Mouse (Mus musculus) lung, embryonic 16.5 days (tissue): ENCODE measurements around the gene Pdyn. TPM values are rescaled to one million over a fixed set of nuclear protein-coding genes. Genes with fewer than 3 reads are reported as not detected.

ENCODE experiments used
- ATAC-seq: fragments of 200-750 bp; cut with Nextera tagmentation; 2 replicates; pipeline ENCODE4 v1.8.0; 2017; ENCODE audit warnings: low read depth, mild to moderate bottlenecking, moderate library complexity
- H3K27ac ChIP-seq: fragments of 300-500 bp; sonication (generic); 2 replicates; pipeline ENCODE4 v1.5.1; 2014; ENCODE audit warnings: mild to moderate bottlenecking, control low read depth, low read length
- H3K27me3 ChIP-seq: fragments of 300-500 bp; sonication (generic); 2 replicates; pipeline ENCODE4 v1.6.1; 2014; ENCODE audit warnings: low read depth, low read length, mixed read lengths; ENCODE audit not compliant: control insufficient read depth, insufficient read depth
- H3K36me3 ChIP-seq: fragments of 300-500 bp; sonication (generic); 2 replicates; pipeline ENCODE4 v1.6.1; 2014; ENCODE audit warnings: low read length; ENCODE audit not compliant: control insufficient read depth, insufficient read depth
- H3K4me1 ChIP-seq: fragments of 300-500 bp; sonication (generic); replicated peaks from 2 replicates; pipeline ENCODE4 v1.6.1; 2014; ENCODE audit warnings: low read length, mixed read lengths; ENCODE audit not compliant: control insufficient read depth, insufficient read depth
- H3K4me2 ChIP-seq: fragments of 300-500 bp; sonication (generic); 2 replicates; pipeline ENCODE4 v1.6.1; 2014; ENCODE audit warnings: low read depth, low read length, control low read depth
- H3K4me3 ChIP-seq: fragments of 300-500 bp; sonication (generic); 2 replicates; pipeline ENCODE4 v1.5.1; 2014; ENCODE audit warnings: mild to moderate bottlenecking, low read length, control low read depth
- H3K9ac ChIP-seq: fragments of 300-500 bp; sonication (generic); 2 replicates; pipeline ENCODE4 v1.6.1; 2014; ENCODE audit warnings: low read length, control low read depth
- H3K9me3 ChIP-seq: fragments of 300-500 bp; sonication (generic); 2 replicates; pipeline ENCODE4 v1.6.1; 2016; ENCODE audit warnings: low read length; ENCODE audit not compliant: control insufficient read depth
- WGBS: fragments of 180-500 bp; shearing (Covaris S2); extraction: QIAGEN DNeasy Blood & Tissue Kit; methylation state at CpG from one replicate; pipeline ENCODE4 v1.1.7; 2014; 5-methylcytosine and 5-hydroxymethylcytosine counted together
- polyA plus RNA-seq: library from polyadenylated mRNA; unstranded; fragments of >200 nt; fragmentation: Nextera tagmentation; extraction: Ambion mirVana; gene quantifications from 2 replicates; pipeline ENCODE4 v1.2.1, GENCODE M21; 2015

Pdyn gene
- polyA plus RNA-seq, 1 experiment from 2014 or later = not detected

GRCm38 (mm10) chr2:129692694-129693093, 7.0 kb downstream of the Pdyn start:
- ATAC-seq = no peak
- Histone ChIP-seq H3K27me3 (no peaks in the 10 kb centered on the region), H3K4me3 (no peak overlapping the region), H3K9me3 (no peaks in the 10 kb centered on the region), H3K27ac (no peak overlapping the region), H3K4me2 (no peak overlapping the region), H3K36me3 (no peaks in the 10 kb centered on the region), H3K4me1 (no peaks in the 10 kb centered on the region), H3K9ac (no peak overlapping the region)
- WGBS = 79% methylated on average over 8 of the region's 8 CpGs

- Histone ChIP-seq H3K4me1 (no peaks in the 10 kb centered on the region), H3K27me3 (no peaks in the 10 kb centered on the region), H3K4me3 (no peak overlapping the region), H3K4me2 (no peak overlapping the region), H3K36me3 (no peaks in the 10 kb centered on the region), H3K27ac (no peak overlapping the region), H3K9me3 (no peaks in the 10 kb centered on the region), H3K9ac (no peak overlapping the region)
- WGBS = 80% methylated on average over 7 of the region's 7 CpGs
- no peak for ATAC-seq
These were observed 9.9 kb downstream of the Pdyn start for GRCm38 (mm10) chr2:129689694-129690093.

DNA sequence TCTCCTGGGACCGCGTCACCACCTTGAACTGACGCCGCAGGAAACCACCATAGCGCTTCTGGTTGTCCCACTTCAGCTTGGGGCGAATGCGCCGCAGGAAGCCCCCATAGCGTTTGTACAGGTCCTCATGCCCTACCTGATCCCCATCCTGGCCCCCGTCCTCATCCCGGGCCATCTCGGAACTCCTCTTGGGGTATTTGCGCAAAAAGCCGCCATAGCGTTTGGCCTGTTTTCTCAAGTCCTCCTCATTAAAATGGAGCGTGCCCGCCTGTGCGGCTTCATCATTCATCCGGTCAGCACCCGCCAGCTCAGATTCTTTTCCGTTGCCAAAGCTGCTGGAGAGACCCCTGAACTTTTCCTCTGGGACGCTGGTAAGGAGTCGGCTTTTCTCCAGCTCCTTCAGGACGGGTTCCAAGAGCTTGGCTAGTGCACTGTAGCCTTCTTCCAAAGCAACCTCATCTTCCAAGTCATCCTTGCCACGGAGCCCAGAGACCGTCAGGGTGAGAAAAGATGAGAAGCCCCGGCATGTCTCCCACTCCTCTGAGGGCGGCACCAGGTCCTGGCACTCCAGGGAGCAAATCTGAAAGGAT, 11.5 kb downstream of the Pdyn start:
- no peaks in the 10 kb centered on the region for H3K36me3 ChIP-seq
- no peak overlapping the region for H3K4me2 ChIP-seq
- H3K9me3 ChIP-seq = no peaks in the 10 kb centered on the region
- no peak for ATAC-seq
- 87% methylated on average over 28 of the region's 28 CpGs for WGBS
- H3K9ac ChIP-seq = no peak overlapping the region
- no peak overlapping the region for H3K27ac ChIP-seq
- no peaks in the 10 kb centered on the region for H3K27me3 ChIP-seq
- no peak overlapping the region for H3K4me3 ChIP-seq
- peaks cover 7% of the 10 kb centered on the region for H3K4me1 ChIP-seq

DNA sequence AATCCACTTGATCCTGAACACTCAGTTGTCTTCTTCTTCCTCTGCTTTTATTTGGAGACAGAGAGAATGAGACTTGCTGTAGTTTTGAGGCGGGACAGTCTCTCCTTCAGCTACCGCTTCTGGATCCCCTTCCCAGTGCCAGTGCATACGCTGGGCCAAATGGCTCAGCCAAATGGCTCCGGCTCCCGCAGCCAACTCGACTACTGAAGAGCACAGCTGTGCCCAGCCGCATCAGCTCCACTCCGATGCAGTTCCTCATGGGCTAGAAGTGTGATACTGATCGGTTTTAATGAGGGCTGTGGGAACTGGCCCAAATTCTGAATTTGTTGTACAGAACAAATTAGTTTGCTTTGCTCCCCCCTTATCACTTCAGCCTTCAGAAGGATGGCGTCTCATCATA, 12.7 kb downstream of the Pdyn start:
- no peak overlapping the region for H3K9ac ChIP-seq
- H3K4me1 ChIP-seq = peaks cover 7% of the 10 kb centered on the region
- no peak for ATAC-seq
- H3K9me3 ChIP-seq = no peaks in the 10 kb centered on the region
- 29% methylated on average over 10 of the region's 10 CpGs for WGBS
- no peaks in the 10 kb centered on the region for H3K36me3 ChIP-seq
- no peak overlapping the region for H3K4me2 ChIP-seq
- no peak overlapping the region for H3K27ac ChIP-seq
- no peaks in the 10 kb centered on the region for H3K27me3 ChIP-seq
- H3K4me3 ChIP-seq = no peak overlapping the region

GRCm38 (mm10) chr2:129684014-129684413, 15.6 kb downstream of the Pdyn start:
- Histone ChIP-seq H3K9ac (no peak overlapping the region), H3K9me3 (no peaks in the 10 kb centered on the region), H3K27me3 (no peaks in the 10 kb centered on the region), H3K4me3 (no peak overlapping the region), H3K27ac (no peak overlapping the region), H3K4me2 (no peak overlapping the region), H3K36me3 (no peaks in the 10 kb centered on the region), H3K4me1 (peaks cover 7% of the 10 kb centered on the region)
- peak; percentile 92 for ATAC-seq
- 48% methylated on average over 4 of the region's 4 CpGs for WGBS

- Histone ChIP-seq H3K27ac (no peak overlapping the region), H3K9me3 (no peaks in the 10 kb centered on the region), H3K36me3 (no peaks in the 10 kb centered on the region), H3K4me1 (peaks cover 7% of the 10 kb centered on the region), H3K27me3 (no peaks in the 10 kb centered on the region), H3K4me2 (no peak overlapping the region), H3K9ac (no peak overlapping the region), H3K4me3 (no peak overlapping the region)
- no peak for ATAC-seq
- 81% methylated on average over 3 of the region's 3 CpGs for WGBS
These were observed 19.4 kb downstream of the Pdyn start for GRCm38 (mm10) chr2:129680236-129680635.

DNA sequence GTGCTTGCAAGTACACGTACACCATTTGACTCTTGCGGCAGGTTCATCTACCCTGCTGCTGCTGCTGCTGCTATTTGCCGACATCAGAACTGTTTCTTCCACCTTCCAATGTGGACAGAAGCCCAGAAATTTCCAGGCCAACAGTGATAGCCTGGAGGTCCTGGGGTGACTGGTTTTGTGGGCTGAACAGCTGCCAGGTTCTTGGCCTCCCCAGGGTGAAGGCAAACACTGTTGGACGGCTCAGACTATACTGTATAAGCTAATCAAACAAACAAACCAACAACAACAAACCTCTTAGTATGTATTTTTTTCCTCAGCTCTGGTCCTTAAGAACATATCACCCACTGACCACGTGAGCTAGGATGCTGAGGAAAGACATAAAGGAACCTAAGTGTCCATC, 20.6 kb downstream of the Pdyn start:
- WGBS = 69% methylated on average over 5 of the region's 5 CpGs
- no peaks in the 10 kb centered on the region for H3K9me3 ChIP-seq
- peaks cover 3% of the 10 kb centered on the region; the same call in 1 of the 2 replicates for H3K4me1 ChIP-seq
- H3K9ac ChIP-seq = no peak overlapping the region
- H3K27ac ChIP-seq = no peak overlapping the region
- no peak overlapping the region for H3K4me3 ChIP-seq
- no peaks in the 10 kb centered on the region for H3K36me3 ChIP-seq
- no peaks in the 10 kb centered on the region for H3K27me3 ChIP-seq
- no peak for ATAC-seq
- H3K4me2 ChIP-seq = no peak overlapping the region

DNA sequence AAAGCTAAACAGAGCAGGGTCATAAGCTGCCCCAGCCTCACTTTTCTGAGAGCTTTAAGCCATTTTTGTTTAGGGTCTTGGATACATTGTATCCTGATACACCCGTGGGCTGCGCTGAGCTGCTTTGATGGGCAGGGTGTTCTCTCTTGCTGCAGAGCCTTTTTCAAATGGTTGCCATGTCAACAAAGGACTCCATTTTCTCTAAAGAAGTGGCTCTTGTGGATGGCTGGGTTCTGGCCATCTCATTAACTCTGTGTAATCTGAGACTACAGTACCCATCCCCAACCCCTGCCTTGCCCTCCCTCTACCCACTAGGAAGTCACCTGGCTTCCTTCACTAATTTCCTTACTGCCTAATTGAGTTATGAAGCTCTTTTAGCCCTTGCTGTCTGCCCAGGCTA, 22.0 kb downstream of the Pdyn start:
- H3K9me3 ChIP-seq = no peaks in the 10 kb centered on the region
- H3K4me3 ChIP-seq = no peak overlapping the region
- H3K27me3 ChIP-seq = no peaks in the 10 kb centered on the region
- no peak overlapping the region for H3K9ac ChIP-seq
- H3K36me3 ChIP-seq = no peaks in the 10 kb centered on the region
- H3K4me1 ChIP-seq = no peaks in the 10 kb centered on the region
- WGBS = 45% methylated on average over 2 of the region's 2 CpGs
- no peak for ATAC-seq
- H3K4me2 ChIP-seq = no peak overlapping the region
- H3K27ac ChIP-seq = no peak overlapping the region

GRCm38 (mm10) chr2:129674935-129675634, 24.6 kb downstream of the Pdyn start:
- Histone ChIP-seq H3K4me3 (no peak overlapping the region), H3K4me1 (no peaks in the 10 kb centered on the region), H3K4me2 (no peak overlapping the region), H3K9me3 (no peaks in the 10 kb centered on the region), H3K27ac (no peak overlapping the region), H3K36me3 (no peaks in the 10 kb centered on the region), H3K27me3 (no peaks in the 10 kb centered on the region), H3K9ac (no peak overlapping the region)
- 23% methylated on average over 13 of the region's 13 CpGs for WGBS
- ATAC-seq = peak; percentile 51
